Mouse (Mus musculus) layer of hippocampus, postnatal 14 days (tissue): ENCODE measurements at regions not wholly inside any gene's neighbourhood (a gene's known extent, or its start where the extent isn't known, plus 50 kb on each side); places are given as distances from the start of the nearest gene placed in this dataset.
"Not testable (repeated sequence)": the region's sequence is repeated elsewhere in the genome, so short reads cannot be mapped to it uniquely, and the experiment has no call there.

ENCODE experiments used
- DNase-seq, 2 experiments: peaks; one replicate each; pipeline ENCODE4 v3.0.0; 2021 to 2022; ENCODE audit warnings: low spot score in 2 of 2, mixed read lengths in 1 of 2

DNA sequence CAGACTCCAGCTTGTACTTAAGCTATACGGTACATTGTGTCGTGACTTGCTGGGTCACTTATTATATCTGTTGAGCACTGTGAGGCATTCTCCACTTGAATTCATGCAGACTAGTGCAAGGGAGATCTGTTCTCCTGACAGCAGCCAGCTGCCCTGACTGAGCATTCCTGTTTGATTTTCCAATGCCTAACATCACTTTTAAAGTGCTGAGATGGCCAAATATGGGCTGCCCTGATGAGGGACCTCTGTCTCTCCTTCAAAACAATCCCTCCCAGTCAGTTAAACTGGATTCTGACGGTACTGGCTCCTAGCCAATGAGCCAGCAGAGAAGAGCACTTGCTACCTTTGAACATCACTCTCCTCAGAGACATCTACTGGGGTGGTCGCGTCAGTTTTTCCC, 57.6 kb upstream of the Lekr1 start:
- no peak for DNase-seq

GRCm38 (mm10) chr3:65611712-65612111, 54.3 kb upstream of the Lekr1 start:
- no peak for DNase-seq

- DNase-seq = peak in 1 of 2 experiments; percentile 46
Observed at GRCm38 (mm10) chr3:65612387-65612786, 53.6 kb upstream of the Lekr1 start.

- DNase-seq = no peak
Observed at GRCm38 (mm10) chr3:65612968-65613367, 53.1 kb upstream of the Lekr1 start.

GRCm38 (mm10) chr3:65614901-65615300, 51.1 kb upstream of the Lekr1 start:
- DNase-seq = not testable (repeated sequence)
